Mouse (Mus musculus): Measurements from ENCODE around the gene Tbcel.

GRCm38 (mm10) chr9:42469323-42469722 lies 38.3 kb downstream of the Tbcel start:
- no peak for TF ChIP-seq CTCF (IDR thresholded peaks at IDR 0.05; ENCODE audit: extremely low read depth, insufficient read depth, insufficient read length, insufficient replicate concordance)
- no peak for TF ChIP-seq POLR2A (IDR thresholded peaks at IDR 0.05; ENCODE audit: low read depth, low read length)

Data from spleen, adult 2 months (tissue).